Mouse (Mus musculus) megakaryocyte, embryonic 14.5 days (primary cell): ENCODE measurements around the gene Gm21750.

Source experiments
- FLI1 ChIP-seq: IDR thresholded peaks from 2 replicates; pipeline ENCODE4 v1.6.1; 2012; ENCODE audit warnings: low read length, inconsistent platforms, mixed read lengths
- GATA1 ChIP-seq: IDR thresholded peaks from 3 replicates; pipeline ENCODE4 v1.6.1; 2012; ENCODE audit warnings: mixed read lengths, low read length, inconsistent platforms, borderline replicate concordance

GRCm38 (mm10) chr14:73634356-73634755 is 26.7 kb upstream of the Gm21750 start:
- no peak for TF ChIP-seq GATA1
- TF ChIP-seq FLI1 = no peak
